In genomic region chr12:110367822-110368221, GRCm38 (mm10) we compare ENCODE assay signal across 28 mouse cellular contexts.
"Had no signal": no experiment of that assay in that cellular context is flagged by ENCODE, and none has a peak within 500 bp of the region (broad histone marks: within the 10 kb centered on the region; RNA-seq: fewer than 3 reads in every experiment).

No protein-coding gene starts in this region.

- DNase-seq: cerebellum, adult 2 months; cerebellum, adult 8-10 months; cerebellum, adult 9-10 months; cerebellum, adult 9-11 months; cerebellum, postnatal 10 days; cerebellum, postnatal 14 days; cerebellum, postnatal 25 days; cerebellum, postnatal 36 days; embryo, embryonic 11 days; forebrain, postnatal 0 days; gastrocnemius, adult 2 months; gastrocnemius, postnatal 10 days; gastrocnemius, postnatal 14 days; gastrocnemius, postnatal 25 days; gastrocnemius, postnatal 36 days; heart, adult 18-20 months; heart, adult 2 months had no signal

- H3K4me3 ChIP-seq: embryonic facial prominence, embryonic 10.5 days; embryonic facial prominence, embryonic 12.5 days; embryonic facial prominence, embryonic 13.5 days; embryonic facial prominence, embryonic 15.5 days; erythroblast, embryonic 14.5 days; forebrain, embryonic 10.5 days; forebrain, embryonic 12.5 days; forebrain, embryonic 13.5 days; forebrain, embryonic 15.5 days; gastrocnemius, adult 2 months; heart, adult 2 months had no signal

- H3K36me3 ChIP-seq: embryonic facial prominence, embryonic 10.5 days; embryonic facial prominence, embryonic 12.5 days; embryonic facial prominence, embryonic 13.5 days; embryonic facial prominence, embryonic 15.5 days; forebrain, embryonic 10.5 days; forebrain, embryonic 12.5 days; forebrain, embryonic 15.5 days had no signal

- H3K4me1 ChIP-seq: forebrain, embryonic 15.5 days had no signal

- ATAC-seq: forebrain, embryonic 13.5 days; forebrain, embryonic 14.5 days; forebrain, embryonic 15.5 days; forebrain, embryonic 16.5 days; forebrain, postnatal 0 days had no signal

- H3K9me3 ChIP-seq: embryonic facial prominence, embryonic 10.5 days; embryonic facial prominence, embryonic 13.5 days; embryonic facial prominence, embryonic 15.5 days; forebrain, embryonic 10.5 days; forebrain, embryonic 12.5 days; forebrain, embryonic 13.5 days; forebrain, embryonic 15.5 days had no signal

- H3K4me2 ChIP-seq: embryonic facial prominence, embryonic 12.5 days; embryonic facial prominence, embryonic 13.5 days; embryonic facial prominence, embryonic 15.5 days; forebrain, embryonic 12.5 days; forebrain, embryonic 13.5 days; forebrain, embryonic 15.5 days had no signal

- H3K27ac ChIP-seq: embryonic facial prominence, embryonic 10.5 days; embryonic facial prominence, embryonic 12.5 days; embryonic facial prominence, embryonic 13.5 days; embryonic facial prominence, embryonic 15.5 days; forebrain, embryonic 10.5 days; forebrain, embryonic 12.5 days; forebrain, embryonic 13.5 days; forebrain, embryonic 15.5 days; gastrocnemius, adult 2 months; heart, adult 2 months had no signal

- H3K9ac ChIP-seq: embryonic facial prominence, embryonic 12.5 days; embryonic facial prominence, embryonic 13.5 days; embryonic facial prominence, embryonic 15.5 days; forebrain, embryonic 12.5 days; forebrain, embryonic 13.5 days; forebrain, embryonic 15.5 days; forebrain, postnatal 0 days had no signal
